Mouse (Mus musculus) liver, embryonic 11.5 days (tissue): ENCODE results near the gene Rexo5. TPM values are rescaled to one million over a fixed set of nuclear protein-coding genes. Genes with fewer than 3 reads are reported as not detected.

Experiments used
- ATAC-seq: fragments of 200-750 bp; cut with Nextera tagmentation; replicated peaks from 2 replicates; pipeline ENCODE4 v1.8.0; 2017; ENCODE audit warnings: moderate number of reproducible peaks, mild to moderate bottlenecking, moderate TSS enrichment, moderate library complexity; ENCODE audit not compliant: low FRiP score
- DNase-seq: peaks from one replicate; pipeline ENCODE4 v3.0.0-alpha.2; 2017; ENCODE audit warnings: low spot score
- H3K27ac ChIP-seq: fragments of 300-500 bp; sonication (generic); 2 replicates; pipeline ENCODE4 v1.5.1; 2014; ENCODE audit warnings: mild to moderate bottlenecking, low read depth, low read length, control low read depth
- H3K27me3 ChIP-seq: fragments of 300-500 bp; sonication (generic); replicated peaks from 2 replicates; pipeline ENCODE4 v1.6.1; 2014; ENCODE audit warnings: low read length, mixed read lengths; ENCODE audit not compliant: control insufficient read depth, insufficient read depth
- H3K36me3 ChIP-seq: fragments of 300-500 bp; sonication (generic); 2 replicates; pipeline ENCODE4 v1.6.1; 2014; ENCODE audit warnings: mild to moderate bottlenecking, low read length, moderate library complexity, mixed read lengths; ENCODE audit not compliant: control insufficient read depth, insufficient read depth
- H3K4me1 ChIP-seq: fragments of 300-500 bp; sonication (generic); replicated peaks from 2 replicates; pipeline ENCODE4 v1.6.1; 2014; ENCODE audit warnings: low read length, mixed read lengths; ENCODE audit not compliant: control insufficient read depth, insufficient read depth
- H3K4me2 ChIP-seq: fragments of 300-500 bp; sonication (generic); 2 replicates; pipeline ENCODE4 v1.6.1; 2014; ENCODE audit warnings: mild to moderate bottlenecking, control low read depth, moderate library complexity
- H3K4me3 ChIP-seq: fragments of 300-500 bp; sonication (generic); 2 replicates; pipeline ENCODE4 v1.5.1; 2014; ENCODE audit warnings: low read depth, low read length, control low read depth
- H3K9ac ChIP-seq: fragments of 300-500 bp; sonication (generic); 2 replicates; pipeline ENCODE4 v1.6.1; 2014; ENCODE audit warnings: low read depth, low read length, control low read depth
- H3K9me3 ChIP-seq: fragments of 300-500 bp; sonication (generic); 2 replicates; pipeline ENCODE4 v1.6.1; 2016; ENCODE audit warnings: low read length, inconsistent platforms, mixed read lengths; ENCODE audit not compliant: control insufficient read depth
- WGBS: fragments of 180-500 bp; shearing (Covaris S2); extraction: QIAGEN DNeasy Blood & Tissue Kit; methylation state at CpG from one replicate; pipeline ENCODE4 v1.1.7; 2014; 5-methylcytosine and 5-hydroxymethylcytosine counted together
- polyA plus RNA-seq: library from polyadenylated mRNA; unstranded; fragments of >200 nt; fragmentation: Nextera tagmentation; extraction: Ambion mirVana; gene quantifications from 2 replicates; pipeline ENCODE4 v1.2.1, GENCODE M21; 2014

The Rexo5 gene
- polyA plus RNA-seq, result 16.3 and 19.2 TPM in 2 replicates

DNA sequence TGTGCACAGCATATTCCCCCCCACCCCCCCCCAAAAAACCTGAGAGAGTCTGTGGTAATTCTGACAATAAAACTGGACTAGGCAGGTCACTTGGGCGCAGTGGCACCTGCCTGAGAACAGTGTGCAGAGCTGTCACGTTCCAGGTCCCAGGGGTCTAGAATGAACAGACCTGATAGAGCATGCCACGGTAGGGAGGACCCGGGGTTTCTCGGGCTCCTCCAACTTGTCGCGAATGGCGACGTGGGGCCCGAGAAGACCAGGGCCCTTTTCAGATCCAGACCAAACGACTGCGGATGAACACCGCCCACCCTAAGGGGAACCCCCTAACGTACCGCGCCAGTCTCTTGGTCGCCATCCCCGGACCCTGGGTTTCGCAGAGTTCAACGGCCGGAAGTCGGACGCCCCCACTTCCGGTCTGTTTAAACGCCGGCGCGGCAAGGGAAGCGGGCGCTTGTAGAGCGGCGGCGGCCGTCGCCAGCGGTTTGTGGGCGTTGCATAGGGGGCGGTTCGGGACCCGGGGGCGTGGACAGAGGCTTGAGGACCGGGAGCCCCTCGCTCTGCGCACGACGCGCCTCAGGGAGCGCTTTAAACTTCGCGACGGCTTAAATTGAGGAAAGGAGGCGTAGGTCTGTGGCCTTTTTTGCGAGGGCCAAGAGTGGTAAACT lies at the start of gene Rexo5, which contains the start of gene Eri2:
TSS of gene Rexo5 (plus strand) at position 421 of the 665 bp plus-strand sequence.
TSS of gene Eri2 (minus strand) at position 473 of the 665 bp plus-strand sequence.
- H3K27me3 ChIP-seq, result no peaks in the 10 kb centered on the region
- H3K4me1 ChIP-seq, result peaks cover 13% of the 10 kb centered on the region
- peak within 1 kb of the TSS; percentile 79 for H3K9ac ChIP-seq
- DNase-seq, result peak; percentile 91
- peak within 1 kb of the TSS; percentile 72 for H3K4me3 ChIP-seq
- ATAC-seq, result peak; percentile 98
- H3K36me3 ChIP-seq, result peaks cover 6% of the 10 kb centered on the region; the same call in 1 of the 2 replicates
- peak within 1 kb of the TSS; percentile 62 for H3K27ac ChIP-seq
- under 1% methylated on average over 53 of the region's 53 CpGs for whole genome bisulfite sequencing
- no peaks in the 10 kb centered on the region for H3K9me3 ChIP-seq
- peak within 1 kb of the TSS; percentile 66 for H3K4me2 ChIP-seq

DNA sequence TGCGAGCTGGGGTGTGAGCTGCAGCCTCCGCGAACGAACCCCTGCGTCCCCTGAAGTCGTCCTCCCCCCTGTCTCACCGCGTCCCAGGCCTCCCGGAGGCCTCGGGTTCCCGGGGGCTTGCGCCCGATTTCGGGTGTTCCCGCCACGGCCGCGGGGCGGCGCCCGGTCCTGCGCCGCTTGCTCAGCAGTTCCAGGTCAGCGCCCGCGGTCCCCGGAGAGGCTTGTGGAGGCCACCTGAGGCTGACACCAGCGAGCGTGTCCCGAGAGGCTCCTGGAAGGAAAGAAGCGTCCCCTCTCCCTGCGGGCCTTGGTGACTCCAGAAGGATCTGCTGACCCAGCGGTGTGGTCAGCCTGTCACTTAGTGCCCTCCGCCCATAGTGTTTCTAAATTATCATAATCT lies 49.5 kb upstream of the Rexo5 start:
- no peak overlapping the region for H3K27ac ChIP-seq
- H3K4me3 ChIP-seq, result peak overlapping the region; percentile 17
- WGBS, result 7% methylated on average over 34 of the region's 34 CpGs
- DNase-seq (peak; percentile 43), ATAC-seq (peak; percentile 71)
- H3K4me2 ChIP-seq, result peak overlapping the region; percentile 58
- H3K9me3 ChIP-seq, result no peaks in the 10 kb centered on the region
- no peaks in the 10 kb centered on the region for H3K27me3 ChIP-seq
- no peaks in the 10 kb centered on the region for H3K36me3 ChIP-seq
- H3K9ac ChIP-seq, result peak overlapping the region; percentile 43
- no peaks in the 10 kb centered on the region for H3K4me1 ChIP-seq

DNA sequence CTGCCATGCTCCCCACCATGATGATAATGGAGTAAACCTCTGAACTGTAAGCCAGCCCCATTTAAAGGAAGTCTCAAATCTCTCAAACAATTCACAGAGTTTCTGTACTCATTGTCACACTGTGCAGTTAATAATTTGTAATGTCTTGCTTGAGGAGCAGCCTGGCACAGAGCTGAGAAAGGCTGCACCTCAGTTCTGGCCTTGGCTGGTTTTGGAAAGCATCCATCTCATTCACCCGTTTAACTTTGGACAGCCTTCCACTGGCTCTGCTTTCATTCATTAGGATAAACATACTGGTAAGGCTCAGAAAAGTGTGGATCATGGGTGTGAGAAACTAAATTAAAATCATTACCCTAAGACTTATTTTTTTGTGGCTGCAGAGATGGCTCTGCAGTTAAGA lies 47.9 kb upstream of the Rexo5 start:
- Histone ChIP-seq H3K4me2 (no peak overlapping the region), H3K4me3 (no peak overlapping the region), H3K27me3 (no peaks in the 10 kb centered on the region), H3K4me1 (no peaks in the 10 kb centered on the region), H3K27ac (no peak overlapping the region), H3K36me3 (no peaks in the 10 kb centered on the region), H3K9ac (no peak overlapping the region), H3K9me3 (no peaks in the 10 kb centered on the region)
- WGBS, result 79% methylated on average over 1 of the region's 1 CpGs
- ATAC-seq (no peak), DNase-seq (no peak)

DNA sequence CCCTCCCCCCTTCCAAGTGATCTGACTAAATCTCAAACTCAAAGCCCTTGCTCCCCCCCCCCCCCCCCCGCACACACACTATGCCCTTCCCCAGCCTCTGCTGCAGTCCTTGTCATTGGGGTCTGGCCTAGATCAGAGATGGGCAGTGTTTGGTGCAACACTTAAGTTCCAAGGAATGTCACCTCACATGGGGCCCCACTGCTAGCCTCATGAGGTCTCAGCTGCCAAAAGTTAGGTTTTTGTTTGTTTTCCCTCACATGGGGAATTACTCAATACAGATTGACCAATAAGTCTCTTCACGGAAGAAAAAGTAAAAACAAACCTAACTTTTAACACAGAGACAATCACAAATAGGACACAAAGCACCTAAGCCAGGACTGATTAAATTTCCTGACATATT lies 45.0 kb upstream of the Rexo5 start:
- Histone ChIP-seq H3K4me1 (no peaks in the 10 kb centered on the region), H3K9ac (no peak overlapping the region), H3K36me3 (no peaks in the 10 kb centered on the region), H3K27me3 (no peaks in the 10 kb centered on the region), H3K4me2 (no peak overlapping the region), H3K4me3 (no peak overlapping the region), H3K9me3 (no peaks in the 10 kb centered on the region), H3K27ac (no peak overlapping the region)
- WGBS, result 59% methylated on average over 1 of the region's 2 CpGs
- ATAC-seq (no peak), DNase-seq (no peak)

GRCm38 (mm10) chr7:119749942-119750341 lies 43.9 kb upstream of the Rexo5 start:
- Histone ChIP-seq H3K4me2 (no peak overlapping the region), H3K36me3 (no peaks in the 10 kb centered on the region), H3K9me3 (no peaks in the 10 kb centered on the region), H3K9ac (no peak overlapping the region), H3K4me3 (no peak overlapping the region), H3K27ac (no peak overlapping the region), H3K27me3 (no peaks in the 10 kb centered on the region), H3K4me1 (no peaks in the 10 kb centered on the region)
- no peak for ATAC-seq
- WGBS, result 65% methylated on average over 2 of the region's 2 CpGs
- no peak for DNase-seq

DNA sequence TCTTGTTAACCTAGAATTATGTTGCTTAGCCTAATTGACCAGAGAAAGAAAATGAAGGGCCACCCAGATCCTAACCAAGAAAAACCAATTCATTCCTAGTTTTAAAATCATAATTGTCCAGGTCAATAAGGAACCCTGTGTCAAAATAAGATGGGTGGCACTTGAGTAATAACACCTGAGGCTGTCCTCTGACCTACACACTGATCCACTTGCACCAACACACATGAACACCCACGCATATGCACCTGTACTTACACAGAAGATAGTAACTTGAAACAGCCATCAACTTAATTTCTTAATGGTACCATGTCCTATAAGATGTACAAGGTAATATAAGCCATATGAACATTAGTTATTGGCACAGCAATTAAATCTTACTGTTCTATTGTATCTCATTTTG lies 40.1 kb upstream of the Rexo5 start:
- Histone ChIP-seq H3K27me3 (no peaks in the 10 kb centered on the region), H3K4me1 (no peaks in the 10 kb centered on the region), H3K9ac (no peak overlapping the region), H3K4me3 (no peak overlapping the region), H3K4me2 (no peak overlapping the region), H3K9me3 (no peaks in the 10 kb centered on the region), H3K36me3 (no peaks in the 10 kb centered on the region), H3K27ac (no peak overlapping the region)
- no peak for DNase-seq
- no peak for ATAC-seq
- 87% methylated on average over 1 of the region's 1 CpGs for WGBS

DNA sequence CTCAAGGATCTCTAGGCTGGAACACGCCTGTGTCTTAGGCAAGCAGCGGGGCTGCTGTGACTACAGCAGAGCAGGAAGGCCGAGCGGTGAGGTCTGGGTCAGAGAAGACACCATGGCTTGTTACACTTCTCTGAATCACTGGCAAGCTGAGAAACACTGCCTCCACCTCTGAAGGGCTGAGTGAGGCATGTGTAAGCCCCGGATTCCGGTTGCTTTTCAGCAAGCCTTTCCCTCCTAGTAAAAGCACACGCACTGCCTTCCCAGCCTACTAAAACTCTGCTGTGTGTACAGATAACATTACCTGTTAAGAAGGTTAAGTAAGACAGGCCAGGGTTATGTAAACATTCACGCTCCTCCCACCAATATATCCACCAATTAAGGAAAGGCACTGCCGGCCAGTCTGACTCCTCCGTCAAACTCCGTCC lies 33.3 kb upstream of the Rexo5 start, which contains the start of gene Acsm3:
TSS of gene Acsm3 (plus strand) at position 397 of the 425 bp plus-strand sequence.
- DNase-seq (no peak), ATAC-seq (0 out of 2 replicates have a peak, but pooled peaks have one; percentile 47)
- Histone ChIP-seq H3K4me1 (no peaks in the 10 kb centered on the region), H3K9me3 (no peaks in the 10 kb centered on the region), H3K36me3 (no peaks in the 10 kb centered on the region), H3K4me2 (no peak within 1 kb of the TSS), H3K27ac (no peak within 1 kb of the TSS), H3K4me3 (no peak within 1 kb of the TSS), H3K9ac (no peak within 1 kb of the TSS), H3K27me3 (no peaks in the 10 kb centered on the region)
- WGBS, result 62% methylated on average over 11 of the region's 11 CpGs

DNA sequence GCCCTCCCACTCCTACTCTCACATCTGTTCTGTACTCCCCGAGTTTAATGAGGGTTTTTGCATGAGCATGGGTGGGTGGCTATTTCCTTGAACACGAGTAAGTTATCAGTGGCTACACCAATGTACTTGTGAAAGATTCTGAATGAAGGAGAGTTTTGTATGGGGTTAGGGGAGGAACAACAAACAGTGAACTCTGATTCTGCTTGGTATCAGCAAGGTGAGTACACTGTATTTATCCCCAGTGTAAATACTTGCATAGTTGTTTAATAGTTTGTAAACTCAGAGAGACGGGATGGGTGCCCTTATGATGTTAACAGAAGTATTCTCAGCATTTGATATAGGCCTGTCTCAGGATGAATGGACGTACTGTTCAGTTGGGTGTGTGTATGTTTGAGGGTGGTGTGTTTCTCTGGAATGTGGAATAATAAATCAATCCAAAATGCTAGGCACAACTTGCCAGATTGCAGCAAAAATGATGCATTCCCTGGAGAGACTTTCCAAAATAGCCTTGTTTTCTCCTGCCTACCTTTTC lies 31.6 kb upstream of the Rexo5 start:
- Histone ChIP-seq H3K27me3 (no peaks in the 10 kb centered on the region), H3K27ac (no peak overlapping the region), H3K36me3 (no peaks in the 10 kb centered on the region), H3K4me2 (no peak overlapping the region), H3K4me1 (no peaks in the 10 kb centered on the region), H3K9me3 (no peaks in the 10 kb centered on the region), H3K4me3 (no peak overlapping the region), H3K9ac (no peak overlapping the region)
- ATAC-seq, result no peak
- no peak for DNase-seq
- 50% methylated on average over 4 of the region's 4 CpGs for WGBS

DNA sequence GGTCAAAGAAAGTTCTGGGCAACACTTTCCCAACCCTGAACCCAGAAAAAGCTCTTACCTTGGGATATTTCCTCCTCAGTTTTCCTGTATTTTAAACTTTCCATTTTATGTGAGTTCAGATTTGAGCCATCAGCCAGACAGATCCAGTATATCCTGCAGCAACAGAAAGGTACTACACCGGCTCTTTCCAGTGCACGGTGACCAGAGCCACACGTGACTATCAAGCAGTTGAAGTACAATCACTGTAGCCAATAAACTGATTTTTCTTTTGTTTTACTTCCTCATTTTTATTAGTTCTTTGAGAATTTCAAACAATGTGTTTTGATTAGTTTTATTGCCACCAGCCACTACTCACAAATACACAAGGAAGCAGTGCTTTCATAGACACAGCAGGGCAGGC lies 29.4 kb upstream of the Rexo5 start:
- Histone ChIP-seq H3K4me1 (no peaks in the 10 kb centered on the region), H3K27me3 (no peaks in the 10 kb centered on the region), H3K9me3 (no peaks in the 10 kb centered on the region), H3K9ac (no peak overlapping the region), H3K36me3 (no peaks in the 10 kb centered on the region), H3K4me3 (no peak overlapping the region), H3K4me2 (no peak overlapping the region), H3K27ac (no peak overlapping the region)
- WGBS, result 82% methylated on average over 3 of the region's 3 CpGs
- no peak for ATAC-seq
- no peak for DNase-seq
